Mouse (Mus musculus) hindbrain, postnatal 0 days (tissue): ENCODE measurements around the gene Tmem263. TPM values are rescaled to one million over a fixed set of nuclear protein-coding genes. Genes with fewer than 3 reads are reported as not detected.

Source experiments
- ATAC-seq: fragments of 200-750 bp; cut with Nextera tagmentation; 2 replicates; pipeline ENCODE4 v1.8.0; 2017; ENCODE audit warnings: mild to moderate bottlenecking, moderate TSS enrichment, moderate library complexity
- DNase-seq: peaks from one replicate; pipeline ENCODE4 v3.0.0-alpha.2; 2015; ENCODE audit warnings: low spot score
- H3K27ac ChIP-seq: fragments of 300-500 bp; sonication (generic); 2 replicates; pipeline ENCODE4 v1.5.1; 2014; ENCODE audit warnings: mild to moderate bottlenecking
- H3K27me3 ChIP-seq: fragments of 300-500 bp; sonication (generic); 2 replicates; pipeline ENCODE4 v1.6.1; 2014; ENCODE audit warnings: low read length, mixed read lengths; ENCODE audit not compliant: insufficient read depth
- H3K36me3 ChIP-seq: fragments of 300-500 bp; sonication (generic); 2 replicates; pipeline ENCODE4 v1.6.1; 2014; ENCODE audit warnings: low read length, mixed read lengths; ENCODE audit not compliant: insufficient read depth
- H3K4me1 ChIP-seq: fragments of 300-500 bp; sonication (generic); 2 replicates; pipeline ENCODE4 v1.6.1; 2014; ENCODE audit warnings: antibody characterized with exemption, low read length, mixed read lengths; ENCODE audit not compliant: insufficient read depth
- H3K4me2 ChIP-seq: fragments of 300-500 bp; sonication (generic); 2 replicates; pipeline ENCODE4 v1.6.1; 2014; ENCODE audit warnings: low read depth, mild to moderate bottlenecking, low read length, moderate library complexity, mixed read lengths
- H3K4me3 ChIP-seq: fragments of 300-500 bp; sonication (generic); 2 replicates; pipeline ENCODE4 v1.5.1; 2014; ENCODE audit warnings: low read length
- H3K9ac ChIP-seq: fragments of 300-500 bp; sonication (generic); replicated peaks from 2 replicates; pipeline ENCODE4 v1.6.1; 2014; ENCODE audit warnings: mild to moderate bottlenecking, low read length, moderate library complexity, mixed read lengths
- H3K9me3 ChIP-seq: fragments of 300-500 bp; sonication (generic); 2 replicates; pipeline ENCODE4 v1.6.1; 2016; ENCODE audit warnings: low read length, mixed read lengths
- CTCF ChIP-seq: IDR thresholded peaks from 2 replicates; pipeline ENCODE4 v1.5.1; 2016; ENCODE audit warnings: antibody characterized with exemption, control low read depth, low read depth
- WGBS: fragments of 180-500 bp; shearing (Covaris S2); extraction: QIAGEN DNeasy Blood & Tissue Kit; methylation state at CpG from one replicate; pipeline ENCODE4 v1.1.7; 2014; 5-methylcytosine and 5-hydroxymethylcytosine counted together
- polyA plus RNA-seq: library from polyadenylated mRNA; unstranded; fragments of >200 nt; fragmentation: Nextera tagmentation; extraction: Ambion mirVana; gene quantifications from 2 replicates; pipeline ENCODE4 v1.2.1, GENCODE M21; 2015
- total RNA-seq: library from RNA; depleted of rRNA; stranded (reverse); fragments of >200 nt; gene quantifications from 2 replicates; pipeline ENCODE4 v1.2.3, GENCODE M21; 2014; rRNA removed

The Tmem263 gene
- total and polyA plus RNA-seq, 2 experiments from 2014 or later: 20.4 to 48.6 TPM

- H3K36me3 ChIP-seq: peaks cover 6% of the 10 kb centered on the region; the same call in 1 of the 2 replicates
- no peak overlapping the region for H3K9ac ChIP-seq
- H3K4me3 ChIP-seq: no peak overlapping the region
- no peaks in the 10 kb centered on the region for H3K9me3 ChIP-seq
- DNase-seq (peak; percentile 78), ATAC-seq (no peak)
- no peak overlapping the region for H3K27ac ChIP-seq
- H3K4me1 ChIP-seq: no peaks in the 10 kb centered on the region
- 9% methylated on average over 2 of the region's 2 CpGs for WGBS
- TF ChIP-seq CTCF: peak; percentile 85
- no peaks in the 10 kb centered on the region for H3K27me3 ChIP-seq
- no peak overlapping the region for H3K4me2 ChIP-seq
Observed at GRCm38 (mm10) chr10:85154195-85154594, 51.8 kb downstream of the Tmem263 start.

- WGBS: 91% methylated on average over 7 of the region's 7 CpGs
- H3K27me3 ChIP-seq: no peaks in the 10 kb centered on the region
- H3K4me2 ChIP-seq: no peak overlapping the region
- no peak overlapping the region for H3K9ac ChIP-seq
- H3K36me3 ChIP-seq: no peaks in the 10 kb centered on the region
- DNase-seq: no peak
- no peak for TF ChIP-seq CTCF
- H3K9me3 ChIP-seq: no peaks in the 10 kb centered on the region
- H3K27ac ChIP-seq: no peak overlapping the region
- ATAC-seq: no peak
- H3K4me3 ChIP-seq: no peak overlapping the region
- H3K4me1 ChIP-seq: 0 out of 2 replicates have a peak, but pooled peaks cover 6% of the 10 kb centered on the region
Observed at GRCm38 (mm10) chr10:85157451-85157850, 55.0 kb downstream of the Tmem263 start.

GRCm38 (mm10) chr10:85159989-85160619 is 57.7 kb downstream of the Tmem263 start:
- DNase-seq (no peak), ATAC-seq (no peak)
- Histone ChIP-seq H3K4me1 (0 out of 2 replicates have a peak, but pooled peaks cover 6% of the 10 kb centered on the region), H3K36me3 (no peaks in the 10 kb centered on the region), H3K27me3 (no peaks in the 10 kb centered on the region), H3K27ac (no peak overlapping the region), H3K9ac (no peak overlapping the region), H3K4me2 (no peak overlapping the region), H3K9me3 (no peaks in the 10 kb centered on the region), H3K4me3 (no peak overlapping the region)
- 77% methylated on average over 1 of the region's 1 CpGs for WGBS
- no peak for TF ChIP-seq CTCF

GRCm38 (mm10) chr10:85161745-85162351 is 59.4 kb downstream of the Tmem263 start:
- Histone ChIP-seq H3K4me1 (0 out of 2 replicates have a peak, but pooled peaks cover 6% of the 10 kb centered on the region), H3K9me3 (no peaks in the 10 kb centered on the region), H3K27me3 (no peaks in the 10 kb centered on the region), H3K36me3 (no peaks in the 10 kb centered on the region), H3K4me3 (no peak overlapping the region), H3K27ac (0 out of 2 replicates have a peak overlapping the region, but pooled peaks have one; percentile 45), H3K4me2 (peak overlapping the region; percentile 27; the same call in 1 of the 2 replicates), H3K9ac (no peak overlapping the region)
- TF ChIP-seq CTCF: no peak
- WGBS: 63% methylated on average over 5 of the region's 5 CpGs
- peak; percentile 89 for ATAC-seq
- DNase-seq: peak; percentile 83

- Histone ChIP-seq H3K9me3 (no peaks in the 10 kb centered on the region), H3K4me2 (no peak overlapping the region), H3K27ac (no peak overlapping the region), H3K4me3 (no peak overlapping the region), H3K27me3 (no peaks in the 10 kb centered on the region), H3K36me3 (no peaks in the 10 kb centered on the region), H3K9ac (no peak overlapping the region), H3K4me1 (0 out of 2 replicates have a peak, but pooled peaks cover 6% of the 10 kb centered on the region)
- no peak for ATAC-seq
- 87% methylated on average over 13 of the region's 13 CpGs for WGBS
- DNase-seq: no peak
- no peak for TF ChIP-seq CTCF
Observed at GRCm38 (mm10) chr10:85164791-85165190, 62.4 kb downstream of the Tmem263 start.

GRCm38 (mm10) chr10:85165306-85165705 is 62.9 kb downstream of the Tmem263 start:
- 81% methylated on average over 5 of the region's 5 CpGs for WGBS
- no peak overlapping the region for H3K4me3 ChIP-seq
- no peaks in the 10 kb centered on the region for H3K36me3 ChIP-seq
- H3K27ac ChIP-seq: no peak overlapping the region
- H3K27me3 ChIP-seq: no peaks in the 10 kb centered on the region
- DNase-seq: no peak
- no peak for TF ChIP-seq CTCF
- 0 out of 2 replicates have a peak, but pooled peaks cover 6% of the 10 kb centered on the region for H3K4me1 ChIP-seq
- no peak overlapping the region for H3K9ac ChIP-seq
- H3K4me2 ChIP-seq: no peak overlapping the region
- H3K9me3 ChIP-seq: no peaks in the 10 kb centered on the region
- no peak for ATAC-seq

Other genes with a start within 250 kb of the Tmem263 start
- 47.6 and 49.6 TPM in 2 replicates for gene Ric8b, start 185.0 kb upstream of the Tmem263 start, total RNA-seq
- 30.6 and 33.8 TPM in 2 replicates for gene Ric8b, start 185.0 kb upstream of the Tmem263 start, polyA plus RNA-seq
- gene Fhl4, start 132 bp upstream of the Tmem263 start, total RNA-seq: 1.2 TPM in 2 replicates
- 2.1 TPM in 2 replicates for gene Fhl4, start 132 bp upstream of the Tmem263 start, polyA plus RNA-seq
- 9.8 and 16.3 TPM in 2 replicates for gene Mterf2, start 25.4 kb downstream of the Tmem263 start, total RNA-seq
- gene Mterf2, start 25.4 kb downstream of the Tmem263 start, polyA plus RNA-seq: 20.0 and 22.8 TPM in 2 replicates
- gene Cry1, start 82.4 kb downstream of the Tmem263 start, total RNA-seq: 14.6 and 16.3 TPM in 2 replicates
- 28.6 and 30.8 TPM in 2 replicates for gene Cry1, start 82.4 kb downstream of the Tmem263 start, polyA plus RNA-seq